In the genomic region with DNA sequence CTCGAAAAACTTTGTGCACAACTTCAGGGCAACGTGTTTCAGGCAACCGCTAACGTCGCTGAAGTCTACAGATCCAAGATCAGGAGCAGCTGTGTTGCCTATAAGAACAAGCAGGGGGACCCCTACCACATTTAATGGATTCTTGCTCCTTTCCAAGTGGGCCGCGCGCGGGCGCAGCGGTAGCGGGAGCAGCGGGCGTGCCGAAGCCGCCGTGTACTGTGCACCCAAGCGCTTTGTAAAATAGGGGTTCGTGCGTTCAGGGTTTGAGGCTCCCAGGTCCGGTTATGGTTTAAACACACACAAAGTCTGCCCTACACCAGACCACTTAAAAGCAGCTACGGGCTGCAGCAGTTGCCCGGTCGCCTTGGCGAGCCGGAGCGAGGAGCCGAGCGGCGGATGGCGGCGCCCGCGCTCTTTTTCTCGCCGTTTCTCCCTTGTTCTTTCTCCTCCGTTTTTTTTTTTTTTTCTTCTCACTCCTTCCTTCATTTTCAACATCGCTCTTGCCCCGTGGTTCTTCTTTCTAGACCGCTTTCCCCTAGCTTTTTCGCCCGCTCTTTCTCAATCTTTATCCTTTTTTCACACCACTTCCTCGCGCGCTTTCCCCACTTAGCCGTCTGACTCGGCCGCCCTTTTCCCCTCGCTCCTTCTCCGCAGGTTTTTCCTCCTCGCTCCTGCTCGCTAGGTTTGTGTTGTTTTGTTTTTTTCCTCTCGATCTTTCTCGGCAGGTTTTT, we compare ENCODE assay signal across 8 mouse cellular contexts. TPM values are rescaled to one million over a fixed set of nuclear protein-coding genes. Genes with fewer than 3 reads are reported as not detected.
DNase-seq lines count a peak whose midpoint lies in the region; ATAC-seq and TF ChIP-seq lines count a peak whose summit lies in the region.

No protein-coding gene starts in this region.

- H3K27me3 ChIP-seq in embryonic facial prominence, embryonic 11.5 days (ENCODE audit: control insufficient read depth, insufficient read depth, low read length), result peaks cover 9% of the 10 kb centered on the region
- H3K27me3 ChIP-seq in hindbrain, embryonic 14.5 days (ENCODE audit: control insufficient read depth, insufficient read depth, low read length), result peaks cover 15% of the 10 kb centered on the region
- 0 out of 2 replicates have a peak, but pooled peaks cover 3% of the 10 kb centered on the region for H3K27me3 ChIP-seq in stomach, postnatal 0 days (ENCODE audit: control insufficient read depth, insufficient read depth, low read length)

- TF ChIP-seq EP300 in stomach, postnatal 0 days (optimal IDR thresholded peaks at IDR 0.05), result no peak

- H3K4me3 ChIP-seq in embryonic facial prominence, embryonic 11.5 days (ENCODE audit: low read depth, low read length), result peak overlapping the region; percentile 34
- peak overlapping the region; percentile 38 for H3K4me3 ChIP-seq in hindbrain, embryonic 14.5 days (replicated peaks; ENCODE audit: low read length)
- peak overlapping the region; percentile 37 for H3K4me3 ChIP-seq in stomach, postnatal 0 days (ENCODE audit: low read depth, low read length)

- TF ChIP-seq CTCF in stomach, postnatal 0 days (IDR thresholded peaks at IDR 0.05; ENCODE audit: low read depth), result peak; percentile 15

- H3K4me1 ChIP-seq in embryonic facial prominence, embryonic 11.5 days (ENCODE audit: control insufficient read depth, insufficient read depth, low read length), result peaks cover 3% of the 10 kb centered on the region; the same call in 1 of the 2 replicates
- H3K4me1 ChIP-seq in hindbrain, embryonic 14.5 days (replicated peaks; ENCODE audit: control insufficient read depth, insufficient read depth, low read length), result peaks cover 5% of the 10 kb centered on the region; the same call in 1 of the 2 replicates
- no peaks in the 10 kb centered on the region for H3K4me1 ChIP-seq in stomach, postnatal 0 days (replicated peaks; ENCODE audit: control insufficient read depth, insufficient read depth)

- H3K27ac ChIP-seq in embryonic facial prominence, embryonic 11.5 days (replicated peaks; ENCODE audit: low read depth, low read length), result no peak overlapping the region
- H3K27ac ChIP-seq in hindbrain, embryonic 14.5 days, result peak overlapping the region; percentile 69
- no peak overlapping the region for H3K27ac ChIP-seq in stomach, postnatal 0 days (replicated peaks)

- peak overlapping the region; percentile 46 for H3K9ac ChIP-seq in embryonic facial prominence, embryonic 11.5 days (replicated peaks; ENCODE audit: low read length)
- H3K9ac ChIP-seq in hindbrain, embryonic 14.5 days, result peak overlapping the region; percentile 54
- H3K9ac ChIP-seq in stomach, postnatal 0 days (ENCODE audit: low read length), result peak overlapping the region; percentile 58

- peak overlapping the region; percentile 69 for H3K4me2 ChIP-seq in embryonic facial prominence, embryonic 11.5 days (ENCODE audit: low read depth, low read length)
- H3K4me2 ChIP-seq in hindbrain, embryonic 14.5 days (replicated peaks), result peak overlapping the region; percentile 79
- H3K4me2 ChIP-seq in stomach, postnatal 0 days (replicated peaks; ENCODE audit: low read depth), result peak overlapping the region; percentile 72

- no peaks in the 10 kb centered on the region for H3K9me3 ChIP-seq in embryonic facial prominence, embryonic 11.5 days (replicated peaks; ENCODE audit: control insufficient read depth, low read length)
- peaks cover 5% of the 10 kb centered on the region; the same call in 1 of the 2 replicates for H3K9me3 ChIP-seq in hindbrain, embryonic 14.5 days (ENCODE audit: control insufficient read depth, low read length)
- no peaks in the 10 kb centered on the region for H3K9me3 ChIP-seq in stomach, postnatal 0 days (ENCODE audit: control insufficient read depth, low read length)

- under 1% methylated on average over 53 of the region's 54 CpGs for WGBS in embryonic facial prominence, embryonic 11.5 days
- under 1% methylated on average over 54 of the region's 54 CpGs for WGBS in hindbrain, embryonic 14.5 days
- 8% methylated on average over 54 of the region's 54 CpGs for whole genome bisulfite sequencing in stomach, postnatal 0 days

- H3K36me3 ChIP-seq in embryonic facial prominence, embryonic 11.5 days (replicated peaks; ENCODE audit: control insufficient read depth, insufficient read depth, low read depth, low read length), result no peaks in the 10 kb centered on the region
- H3K36me3 ChIP-seq in hindbrain, embryonic 14.5 days (replicated peaks; ENCODE audit: control insufficient read depth, insufficient read depth), result no peaks in the 10 kb centered on the region
- no peaks in the 10 kb centered on the region; the same call in 1 of the 2 replicates for H3K36me3 ChIP-seq in stomach, postnatal 0 days (ENCODE audit: control insufficient read depth, insufficient read depth, low read length)

- ATAC-seq in embryonic facial prominence, embryonic 11.5 days (replicated peaks; ENCODE audit: insufficient number of reproducible peaks, low FRiP score, low TSS enrichment, low read depth), result peak; percentile 73
- ATAC-seq in hindbrain, embryonic 14.5 days (ENCODE audit: low FRiP score), result peak; percentile 90
- ATAC-seq in megakaryocyte, adult 5-6 weeks (ENCODE audit: poor library complexity, severe bottlenecking), result peak; percentile 25
- ATAC-seq in stomach, postnatal 0 days (ENCODE audit: low FRiP score, low TSS enrichment), result no peak

- DNase-seq in layer of hippocampus, postnatal 10 days (ENCODE audit: low spot score in 2 of 2), result peak; percentile 41 to 61
- no peak for DNase-seq in layer of hippocampus, adult 11-12 months (ENCODE audit: low spot score)
- DNase-seq in WW6 (ENCODE audit: low read depth, low spot score), result peak; percentile 61
- peak; percentile 89 for DNase-seq in embryonic facial prominence, embryonic 11.5 days (ENCODE audit: low spot score)
- DNase-seq in hindbrain, embryonic 14.5 days (ENCODE audit: low spot score), result peak; percentile 80
- no peak for DNase-seq in stomach, postnatal 0 days (ENCODE audit: low spot score)
- no peak for DNase-seq in cerebellum, adult 8-10 months

RNA-seq across cellular contexts. Expression of gene Ankrd60, which starts 7.4 kb away (rescaled TPM):
- total RNA-seq in layer of hippocampus, postnatal 10 days (2021), result not detected
- polyA plus RNA-seq in embryonic facial prominence, embryonic 11.5 days (2014; fragmentation: Nextera tagmentation; extraction: Ambion mirVana), result not detected in 2 replicates
- not detected in 2 replicates for polyA plus RNA-seq in hindbrain, embryonic 14.5 days (2014; fragmentation: Nextera tagmentation; extraction: Ambion mirVana)
- total RNA-seq in megakaryocyte, adult 5-6 weeks (2015), result not detected in 2 replicates
- total RNA-seq in megakaryocyte, adult 5-6 weeks (2017), result not detected in 2 replicates
- polyA plus RNA-seq in stomach, postnatal 0 days (2015; fragmentation: Nextera tagmentation; extraction: Ambion mirVana), result not detected in 2 replicates

Comparison
In these comparisons a context has a peak if more than half of its experiments do, and no peak if none do; other contexts are left out.
1. DNase-seq: peak in layer of hippocampus, postnatal 10 days (2 of 2), WW6 (single experiment), embryonic facial prominence, embryonic 11.5 days (single experiment) and hindbrain, embryonic 14.5 days (single experiment); none in layer of hippocampus, adult 11-12 months (single experiment), stomach, postnatal 0 days (single experiment) and cerebellum, adult 8-10 months (single experiment).
2. Peak in every context shown above with its lines, with median percentiles within 50 percentile points of each other: H3K4me2 ChIP-seq, H3K4me3 ChIP-seq and H3K9ac ChIP-seq.